Mouse (Mus musculus): Measurements from ENCODE around the gene Cyyr1.

GRCm38 (mm10) chr16:85507264-85507663, 45.9 kb downstream of the Cyyr1 start:
- TF ChIP-seq POLR2A (IDR thresholded peaks at IDR 0.05; ENCODE audit: insufficient read length, low read depth): no peak
- TF ChIP-seq CEBPB (IDR thresholded peaks at IDR 0.05; ENCODE audit: insufficient read depth, poor library complexity, severe bottlenecking): no peak
- TF ChIP-seq MYOG (IDR thresholded peaks at IDR 0.05; ENCODE audit: control insufficient read depth in 1 of 3, insufficient read depth in 1 of 3, insufficient read length in 2 of 3, low read depth in 2 of 3): no peak
- TF ChIP-seq REST (IDR thresholded peaks at IDR 0.05; ENCODE audit: insufficient read depth, insufficient read length): no peak
